Mouse (Mus musculus) CD4-positive, CD25-positive, alpha-beta regulatory T cell, adult 2 months (primary cell): ENCODE measurements at regions not wholly inside any gene's neighbourhood (a gene's known extent, or its start where the extent isn't known, plus 50 kb on each side); places are given as distances from the start of the nearest gene placed in this dataset.

Experiments used
- DNase-seq: peaks from one replicate; pipeline ENCODE4 v3.0.0-alpha.2; 2012; ENCODE audit warnings: low read depth, low spot score

DNA sequence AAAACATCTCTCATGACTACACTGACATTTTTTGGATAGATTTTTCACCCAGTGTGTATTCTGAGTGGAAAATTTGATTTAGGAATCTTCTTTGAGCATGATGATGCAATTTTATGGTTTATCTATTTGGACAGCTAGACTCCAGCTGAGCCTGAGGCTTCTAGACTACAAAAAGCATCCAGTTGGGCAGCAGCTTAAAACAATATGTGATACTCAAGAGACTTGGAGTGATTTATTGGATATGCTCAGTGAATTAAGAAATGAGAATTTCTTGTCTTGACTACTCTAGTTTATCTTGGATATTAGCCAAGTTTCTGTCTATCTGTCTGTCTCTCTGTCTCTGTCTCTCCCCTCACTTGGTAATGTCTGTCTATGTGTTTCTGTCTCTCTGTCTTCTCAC, 228.4 kb downstream of the Csl start:
- DNase-seq, result no peak

- DNase-seq, result no peak
These were observed 227.9 kb downstream of the Csl start for GRCm38 (mm10) chr10:99531556-99531955.

- DNase-seq, result no peak
These were observed 227.5 kb downstream of the Csl start for GRCm38 (mm10) chr10:99531992-99532391.

DNA sequence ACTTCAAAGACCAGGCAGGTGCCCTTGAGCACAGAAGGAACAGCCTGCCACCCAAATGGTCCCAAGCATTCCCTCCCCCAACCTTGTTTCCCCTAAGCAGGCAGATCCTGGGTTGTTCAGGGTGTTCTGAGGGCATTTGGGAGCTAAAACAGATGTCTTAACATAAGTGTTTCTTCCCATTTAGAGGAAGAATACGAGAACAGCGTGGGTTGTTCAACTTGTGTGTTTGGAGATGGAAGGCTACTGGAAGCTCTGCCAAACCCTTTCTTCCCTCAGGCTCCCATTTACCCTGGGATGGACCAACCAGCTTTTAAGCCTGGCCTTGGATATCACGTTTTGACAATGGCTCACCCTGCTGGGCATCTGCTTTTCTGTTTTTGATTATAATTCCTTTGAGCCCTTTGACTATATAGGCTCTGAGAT, 226.8 kb downstream of the Csl start:
- DNase-seq, result peak; percentile 14

DNA sequence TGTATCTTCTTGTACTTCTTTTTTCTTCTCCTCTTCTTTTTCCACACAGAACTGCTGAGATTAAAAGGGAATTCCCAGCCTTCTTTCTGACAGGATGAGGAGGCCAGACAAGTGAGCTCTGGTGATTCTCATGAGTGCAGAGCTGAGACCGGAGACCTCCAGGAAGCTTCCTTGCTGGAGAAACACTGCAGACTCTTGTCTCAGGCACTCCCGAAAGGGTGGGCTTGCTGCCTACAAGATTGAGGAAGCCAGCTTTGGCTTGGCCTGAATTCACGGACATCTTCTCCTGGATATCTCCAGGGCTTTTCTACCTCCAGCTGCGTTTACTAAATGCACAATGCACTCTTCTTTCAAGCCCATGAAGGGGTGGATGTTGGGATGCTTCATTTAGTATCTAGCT, 226.0 kb downstream of the Csl start:
- no peak for DNase-seq

DNA sequence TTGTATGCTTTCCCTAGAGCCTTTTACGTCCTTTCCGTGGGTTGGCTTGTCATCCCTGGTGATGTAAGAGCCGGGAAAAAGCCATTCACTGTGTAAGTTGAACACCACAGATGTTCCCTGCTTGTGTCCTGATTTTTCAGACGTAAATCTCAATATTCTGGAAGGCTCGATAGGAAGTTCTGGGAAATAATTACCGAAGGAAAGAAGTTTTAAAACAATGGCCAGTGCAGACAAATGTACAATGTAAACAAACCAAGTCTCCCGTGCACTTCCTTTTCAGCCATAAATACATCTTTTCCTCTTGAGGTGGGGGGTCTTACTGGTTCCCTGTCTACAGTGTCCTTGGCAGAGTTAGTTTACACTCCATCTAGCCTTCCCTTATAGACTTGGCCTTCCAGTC, 225.2 kb downstream of the Csl start:
- DNase-seq, result no peak

- DNase-seq, result no peak
These were observed 220.8 kb downstream of the Csl start for GRCm38 (mm10) chr10:99538639-99539038.

- no peak for DNase-seq
These were observed 207.1 kb downstream of the Csl start for GRCm38 (mm10) chr10:99552373-99552772.

DNA sequence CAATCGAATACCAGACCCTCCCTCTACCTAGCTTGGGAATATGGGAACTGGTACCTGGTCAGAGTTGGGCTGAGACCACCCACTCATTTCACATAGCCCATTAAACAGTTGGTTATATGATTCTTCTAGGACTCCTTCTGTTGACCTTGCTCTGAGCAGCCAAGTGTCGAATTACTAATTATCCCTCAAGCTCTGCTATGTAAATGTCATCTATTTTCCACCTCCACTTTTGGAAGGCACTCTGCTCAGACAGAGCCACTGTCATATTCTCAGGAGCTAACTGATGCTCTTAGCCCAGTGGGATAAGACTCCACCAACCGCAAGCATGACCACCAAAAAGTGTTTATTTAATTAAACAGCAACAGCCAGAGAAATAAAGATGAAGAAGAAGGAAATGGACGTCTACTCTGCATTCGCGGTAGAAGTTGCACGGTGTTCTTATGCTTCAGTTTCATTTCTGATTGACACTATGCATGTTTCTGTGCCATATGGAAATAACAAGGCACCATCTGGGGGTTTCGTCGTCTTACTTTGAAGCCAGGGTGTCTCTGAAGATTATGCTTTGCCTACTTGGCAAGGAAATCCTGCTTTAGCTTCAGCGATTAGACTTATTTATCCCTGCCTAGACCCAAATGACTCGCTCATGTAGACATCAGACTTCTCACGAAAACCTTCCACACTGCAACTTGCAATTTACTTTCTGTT, 206.5 kb downstream of the Csl start:
- DNase-seq, result no peak

DNA sequence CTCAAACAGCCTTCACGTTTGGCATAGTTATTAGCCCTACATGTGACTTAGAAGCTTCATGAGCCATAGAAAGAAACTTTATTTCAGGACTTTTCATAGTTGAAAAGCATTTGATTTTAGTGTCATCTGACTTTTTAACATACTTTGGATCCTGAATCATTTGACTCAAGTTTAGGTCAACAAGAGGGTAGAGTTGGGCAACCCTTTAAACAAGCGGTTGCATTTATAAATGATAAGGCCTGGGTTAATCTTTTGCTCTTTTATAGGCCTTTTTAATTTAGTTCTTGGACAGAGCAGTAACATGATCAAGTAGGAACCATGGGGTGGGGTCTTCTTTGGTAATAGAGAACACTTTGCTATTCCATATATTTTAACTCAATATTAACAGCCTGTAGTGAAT, 204.4 kb downstream of the Csl start:
- DNase-seq, result no peak

- no peak for DNase-seq
These were observed 203.7 kb downstream of the Csl start for GRCm38 (mm10) chr10:99555658-99556352.

GRCm38 (mm10) chr10:99556353-99557036, 203.0 kb downstream of the Csl start:
- no peak for DNase-seq

DNA sequence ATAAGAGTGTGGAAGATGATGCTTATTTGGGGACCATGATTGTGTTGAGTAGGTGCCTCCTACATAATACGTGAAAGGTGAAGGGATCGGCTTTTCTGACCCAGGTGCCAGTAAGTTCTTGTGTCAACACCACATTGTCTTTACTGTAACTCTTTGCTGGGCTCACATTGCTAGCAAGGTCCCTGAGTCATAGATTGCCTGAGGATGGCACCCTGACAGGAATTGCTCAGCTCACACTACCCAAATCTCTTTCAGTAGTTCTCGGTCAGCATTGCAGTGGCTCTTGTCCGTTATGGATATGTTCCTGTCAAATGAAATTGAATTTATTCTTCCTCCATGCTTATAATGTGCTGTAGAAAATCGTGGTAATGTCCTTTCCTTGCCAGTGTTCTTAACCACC, 200.8 kb downstream of the Csl start:
- no peak for DNase-seq

GRCm38 (mm10) chr10:99561166-99561818, 198.2 kb downstream of the Csl start:
- DNase-seq, result peak; percentile 13

DNA sequence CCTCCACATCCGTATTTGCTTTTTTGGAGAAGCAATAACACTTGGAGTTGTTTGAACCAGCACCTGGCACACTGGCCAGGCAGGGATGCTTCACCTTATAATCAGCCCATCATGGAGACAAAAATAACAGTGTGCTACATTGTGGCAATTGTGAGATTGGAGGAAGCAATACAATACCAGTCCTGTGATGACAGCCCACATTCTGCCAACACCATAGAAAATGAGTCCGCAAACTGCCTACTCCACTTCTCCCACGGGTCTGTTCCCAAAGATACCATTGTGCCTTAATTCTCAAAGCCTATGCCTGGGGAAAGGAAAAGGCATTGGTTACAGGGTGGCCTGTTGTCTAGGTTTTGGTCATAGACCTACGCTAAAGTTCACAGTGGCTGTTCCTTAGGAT, 194.9 kb downstream of the Csl start:
- no peak for DNase-seq

DNA sequence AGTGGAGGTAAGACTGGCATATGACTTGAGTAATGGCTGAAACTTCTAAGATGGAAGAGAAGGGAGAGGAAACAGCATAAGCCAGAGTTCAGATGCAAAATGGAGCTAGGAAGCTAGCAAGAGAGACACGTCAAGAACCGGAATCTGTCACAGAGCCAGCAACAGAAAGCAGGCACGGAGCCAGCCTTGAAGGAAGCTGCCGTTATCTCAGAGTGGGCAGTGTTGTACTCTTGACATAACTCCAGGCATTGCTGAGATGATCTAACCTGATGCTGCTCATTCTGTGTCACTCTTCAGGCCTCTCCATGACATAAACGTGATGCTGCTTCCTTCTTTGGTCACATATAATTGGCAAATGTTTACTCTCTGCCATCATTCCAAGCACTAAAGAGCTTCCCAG, 191.0 kb downstream of the Csl start:
- DNase-seq, result no peak

GRCm38 (mm10) chr10:99570190-99570589, 189.3 kb downstream of the Csl start:
- no peak for DNase-seq

GRCm38 (mm10) chr10:99573997-99574396, 185.5 kb downstream of the Csl start:
- no peak for DNase-seq

- no peak for DNase-seq
These were observed 184.2 kb downstream of the Csl start for GRCm38 (mm10) chr10:99575294-99575693.

GRCm38 (mm10) chr10:99576301-99576700, 183.2 kb downstream of the Csl start:
- DNase-seq, result no peak

GRCm38 (mm10) chr10:99577041-99577681, 182.3 kb downstream of the Csl start:
- DNase-seq, result peak; percentile 82

GRCm38 (mm10) chr10:99578366-99578765, 181.1 kb downstream of the Csl start:
- DNase-seq, result no peak
